Mouse (Mus musculus) v-Abl transformed pro-B cells (cell line): Measurements from ENCODE around the gene Klhl10.

Experiments used
- in situ Hi-C, 2 experiments: fragments of 400-800 bp; cut with MboI; formaldehyde crosslinking; loops; one replicate each; pipeline ENCODE4 v1.15.1; 2025; ENCODE audit not compliant: unreplicated experiment in 2 of 2

The Klhl10 gene

GRCm38 (mm10) chr11:100441797-100442196 lies at the start of gene Klhl10, which contains the start of gene Nt5c3b:
TSS of gene Klhl10 (plus strand) at chr11:100441917.
TSS of gene Nt5c3b (minus strand) at chr11:100441808.
- in situ Hi-C loops, result no loop called here

- in situ Hi-C loops, result no loop called here
Observed at GRCm38 (mm10) chr11:100392958-100393357, 48.8 kb upstream of the Klhl10 start.

GRCm38 (mm10) chr11:100393733-100394132 lies 48.0 kb upstream of the Klhl10 start:
- in situ Hi-C loops, result no loop called here

GRCm38 (mm10) chr11:100394353-100395074 lies 47.2 kb upstream of the Klhl10 start:
- in situ Hi-C loops, result no loop called here

GRCm38 (mm10) chr11:100395200-100395599 lies 46.5 kb upstream of the Klhl10 start:
- in situ Hi-C loops, result no loop called here

GRCm38 (mm10) chr11:100395861-100396631 lies 45.7 kb upstream of the Klhl10 start:
- in situ Hi-C loops, result no loop called here

GRCm38 (mm10) chr11:100396886-100397599 lies 44.7 kb upstream of the Klhl10 start:
- in situ Hi-C loops, result no loop called here

- in situ Hi-C loops, result no loop called here
Observed at GRCm38 (mm10) chr11:100397600-100398389, 43.9 kb upstream of the Klhl10 start, which contains the start of gene Jup. TSS of gene Jup (minus strand) at chr11:100397763.

GRCm38 (mm10) chr11:100398517-100398916 lies 43.2 kb upstream of the Klhl10 start:
- in situ Hi-C loops, result no loop called here

- in situ Hi-C loops, result no loop called here
Observed at GRCm38 (mm10) chr11:100399320-100399719, 42.4 kb upstream of the Klhl10 start.

GRCm38 (mm10) chr11:100399727-100400538 lies 41.8 kb upstream of the Klhl10 start:
- in situ Hi-C loops, result no loop called here

- in situ Hi-C loops, result no loop called here
Observed at GRCm38 (mm10) chr11:100400842-100401241, 40.9 kb upstream of the Klhl10 start.

- in situ Hi-C loops, result no loop called here
Observed at GRCm38 (mm10) chr11:100402240-100402639, 39.5 kb upstream of the Klhl10 start.

GRCm38 (mm10) chr11:100402682-100403081 lies 39.0 kb upstream of the Klhl10 start:
- in situ Hi-C loops, result no loop called here

GRCm38 (mm10) chr11:100403445-100404134 lies 38.1 kb upstream of the Klhl10 start:
- in situ Hi-C loops, result no loop called here

- in situ Hi-C loops, result loop anchor here (5.0 kb wide), 2 partner anchors 37 to 42 kb away; no protein-coding TSS in a partner anchor
Observed at GRCm38 (mm10) chr11:100404456-100405074, 37.2 kb upstream of the Klhl10 start.

- in situ Hi-C loops, result loop anchor here (5.0 kb wide), 2 partner anchors 39 to 44 kb away; no protein-coding TSS in a partner anchor
Observed at GRCm38 (mm10) chr11:100406273-100406672, 35.4 kb upstream of the Klhl10 start.

- in situ Hi-C loops, result loop anchor here (5.0 kb wide), 2 partner anchors 40 to 45 kb away; no protein-coding TSS in a partner anchor
Observed at GRCm38 (mm10) chr11:100406995-100407705, 34.6 kb upstream of the Klhl10 start.
